Mouse (Mus musculus): Measurements from ENCODE around the gene Tuba1c. TPM values are rescaled to one million over a fixed set of nuclear protein-coding genes. Genes with fewer than 3 reads are reported as not detected.

Gene Tuba1c
- polyA plus RNA-seq (2014; fragmentation: Illumina TruSeq; extraction: RNeasy Lipid Tissue Mini Kit (QIAGEN cat#74804); ENCODE audit: low read depth, low replicate concordance), result 7.9 TPM

DNA sequence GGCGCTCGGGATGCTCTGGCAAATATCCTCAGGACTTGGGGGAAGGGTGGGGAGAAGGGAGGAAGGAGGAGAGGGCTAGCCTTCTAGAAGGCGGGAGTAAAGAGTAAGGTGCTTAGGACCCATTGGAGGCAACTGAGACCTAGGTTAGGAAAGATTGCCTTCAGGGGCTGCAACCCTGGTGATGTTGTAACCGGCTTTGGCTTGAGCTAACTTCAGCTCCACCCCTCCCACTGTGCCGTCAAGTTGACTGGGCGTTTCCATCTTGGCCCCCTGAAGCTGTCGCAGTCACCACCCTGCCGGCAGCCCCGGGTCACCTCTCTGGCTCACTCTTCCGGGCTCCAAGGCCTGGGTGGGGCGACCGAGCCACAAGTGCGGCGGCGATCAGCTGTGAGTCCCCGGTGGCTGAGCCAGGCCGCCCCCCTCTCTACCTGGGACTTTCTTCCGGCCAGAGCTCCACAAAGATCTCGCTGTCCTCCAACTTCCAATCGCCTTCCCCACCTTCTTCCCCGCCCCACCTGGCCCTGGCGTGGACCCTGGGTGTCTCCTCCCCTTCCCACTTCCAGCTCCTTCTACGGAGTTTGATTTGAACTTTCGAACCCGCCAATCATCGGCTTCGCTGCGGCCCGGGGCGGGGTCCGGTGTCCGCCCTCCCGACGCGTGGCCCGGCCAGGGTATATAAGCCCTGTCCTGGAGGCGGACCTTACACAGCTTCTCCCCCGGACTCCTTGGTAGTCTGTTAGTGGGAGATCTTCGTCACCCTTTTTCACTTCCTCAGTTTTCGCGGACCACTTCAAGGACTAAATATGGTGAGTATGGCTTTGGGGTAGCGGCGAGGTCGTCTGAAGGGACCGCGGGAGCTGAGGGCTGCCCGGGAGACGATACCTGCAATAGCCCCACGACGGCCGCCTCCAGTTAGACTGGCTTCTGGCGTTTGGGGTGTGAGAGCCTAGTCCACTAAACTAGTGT is at the start of gene Tuba1c:
Gene Tuba1c (plus strand): TSS at position 273 of the 966 bp plus-strand sequence.

DNA sequence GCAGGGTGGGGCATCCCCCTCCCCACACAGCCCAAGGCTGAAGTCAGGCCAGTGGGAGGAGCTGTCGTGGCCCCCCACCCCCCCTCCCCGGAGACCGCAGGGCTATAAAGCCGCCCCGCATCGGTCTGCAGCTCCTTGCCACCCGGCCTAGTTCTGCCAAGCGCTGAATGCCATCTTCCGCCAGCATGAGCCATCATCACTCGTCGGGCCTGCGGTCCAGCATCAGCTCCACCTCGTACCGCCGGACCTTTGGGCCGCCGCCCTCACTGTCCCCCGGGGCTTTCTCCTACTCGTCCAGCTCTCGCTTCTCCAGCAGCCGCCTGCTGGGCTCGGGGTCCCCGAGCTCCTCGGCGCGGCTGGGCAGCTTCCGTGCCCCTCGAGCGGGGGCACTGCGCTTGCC is 25.3 kb downstream of the Tuba1c start, which contains the start of gene Prph:
Gene Prph (plus strand): TSS at position 135 of the 400 bp plus-strand sequence.

DNA sequence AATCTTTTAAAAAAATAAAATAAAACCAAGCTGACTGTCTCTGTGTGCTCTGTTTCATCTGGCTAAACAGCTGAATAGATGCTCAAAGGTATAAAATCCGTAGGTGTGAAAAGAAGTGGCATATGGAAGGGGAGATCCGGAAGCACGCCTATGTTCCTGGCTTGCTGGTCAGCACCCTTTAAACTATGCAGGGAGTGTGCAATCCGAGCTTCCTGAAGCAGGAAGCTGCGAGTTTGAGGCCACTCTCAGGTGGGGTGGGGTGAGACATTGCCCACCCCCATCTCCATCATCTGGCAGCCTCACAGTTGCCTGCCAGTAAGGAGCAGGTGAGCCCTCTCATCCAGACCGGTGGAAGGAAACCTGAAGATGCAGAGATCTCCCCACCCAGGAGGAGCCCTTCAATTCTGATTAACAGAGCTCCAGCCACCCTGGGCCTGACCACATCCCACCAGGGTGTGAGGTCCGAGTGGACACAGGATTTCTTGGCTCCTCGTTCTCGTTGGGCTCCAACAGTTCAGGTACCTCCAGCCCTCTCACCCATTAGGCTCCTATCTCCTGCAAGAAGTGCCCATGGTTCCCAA is 44.4 kb downstream of the Tuba1c start, which contains the start of gene Troap:
Gene Troap (plus strand): TSS at position 557 of the 581 bp plus-strand sequence.

GRCm38 (mm10) chr15:99087253-99088075 is 57.8 kb downstream of the Tuba1c start, which contains the start of gene C1ql4:
Gene C1ql4 (minus strand): TSS chr15:99087817.

Other genes starting within 250 kb of the Tuba1c start
- gene Wnt1, start 240.0 kb upstream of the Tuba1c start, polyA plus RNA-seq (2014; fragmentation: Illumina TruSeq; extraction: RNeasy Lipid Tissue Mini Kit (QIAGEN cat#74804); ENCODE audit: low read depth, low replicate concordance), result not detected
- gene Ddn, start 220.4 kb upstream of the Tuba1c start, polyA plus RNA-seq (2014; fragmentation: Illumina TruSeq; extraction: RNeasy Lipid Tissue Mini Kit (QIAGEN cat#74804); ENCODE audit: low read depth, low replicate concordance), result not detected
- gene Prkag1, start 198.4 kb upstream of the Tuba1c start, polyA plus RNA-seq (2014; fragmentation: Illumina TruSeq; extraction: RNeasy Lipid Tissue Mini Kit (QIAGEN cat#74804); ENCODE audit: low read depth, low replicate concordance), result 17.5 TPM
- gene Kmt2d, start 158.7 kb upstream of the Tuba1c start, polyA plus RNA-seq (2014; fragmentation: Illumina TruSeq; extraction: RNeasy Lipid Tissue Mini Kit (QIAGEN cat#74804); ENCODE audit: low read depth, low replicate concordance), result 2.5 TPM
- gene Rhebl1, start 135.4 kb upstream of the Tuba1c start, polyA plus RNA-seq (2014; fragmentation: Illumina TruSeq; extraction: RNeasy Lipid Tissue Mini Kit (QIAGEN cat#74804); ENCODE audit: low read depth, low replicate concordance), result 1.7 TPM
- 4.0 TPM for gene Dhh, start 131.4 kb upstream of the Tuba1c start, polyA plus RNA-seq (2014; fragmentation: Illumina TruSeq; extraction: RNeasy Lipid Tissue Mini Kit (QIAGEN cat#74804); ENCODE audit: low read depth, low replicate concordance)
- gene Lmbr1l, start 111.7 kb upstream of the Tuba1c start, polyA plus RNA-seq (2014; fragmentation: Illumina TruSeq; extraction: RNeasy Lipid Tissue Mini Kit (QIAGEN cat#74804); ENCODE audit: low read depth, low replicate concordance), result 27.2 TPM
- gene Tuba1b, start 95.3 kb upstream of the Tuba1c start, polyA plus RNA-seq (2014; fragmentation: Illumina TruSeq; extraction: RNeasy Lipid Tissue Mini Kit (QIAGEN cat#74804); ENCODE audit: low read depth, low replicate concordance), result 17.9 TPM
- gene Gm49450, start 76.3 kb upstream of the Tuba1c start, polyA plus RNA-seq (2014; fragmentation: Illumina TruSeq; extraction: RNeasy Lipid Tissue Mini Kit (QIAGEN cat#74804); ENCODE audit: low read depth, low replicate concordance), result not detected
- gene Tuba1a, start 76.2 kb upstream of the Tuba1c start, polyA plus RNA-seq (2014; fragmentation: Illumina TruSeq; extraction: RNeasy Lipid Tissue Mini Kit (QIAGEN cat#74804); ENCODE audit: low read depth, low replicate concordance), result 38.3 TPM
- gene Prph, start 25.3 kb downstream of the Tuba1c start, polyA plus RNA-seq (2014; fragmentation: Illumina TruSeq; extraction: RNeasy Lipid Tissue Mini Kit (QIAGEN cat#74804); ENCODE audit: low read depth, low replicate concordance), result not detected
- gene Troap, start 44.7 kb downstream of the Tuba1c start, polyA plus RNA-seq (2014; fragmentation: Illumina TruSeq; extraction: RNeasy Lipid Tissue Mini Kit (QIAGEN cat#74804); ENCODE audit: low read depth, low replicate concordance), result 2.4 TPM
- gene C1ql4, start 57.9 kb downstream of the Tuba1c start, polyA plus RNA-seq (2014; fragmentation: Illumina TruSeq; extraction: RNeasy Lipid Tissue Mini Kit (QIAGEN cat#74804); ENCODE audit: low read depth, low replicate concordance), result not detected
- not detected for gene Dnajc22, start 63.3 kb downstream of the Tuba1c start, polyA plus RNA-seq (2014; fragmentation: Illumina TruSeq; extraction: RNeasy Lipid Tissue Mini Kit (QIAGEN cat#74804); ENCODE audit: low read depth, low replicate concordance)
- gene Spats2, start 96.0 kb downstream of the Tuba1c start, polyA plus RNA-seq (2014; fragmentation: Illumina TruSeq; extraction: RNeasy Lipid Tissue Mini Kit (QIAGEN cat#74804); ENCODE audit: low read depth, low replicate concordance), result 96.0 TPM
- gene Kcnh3, start 195.0 kb downstream of the Tuba1c start, polyA plus RNA-seq (2014; fragmentation: Illumina TruSeq; extraction: RNeasy Lipid Tissue Mini Kit (QIAGEN cat#74804); ENCODE audit: low read depth, low replicate concordance), result 0.07 TPM
- gene Mcrs1, start 222.1 kb downstream of the Tuba1c start, polyA plus RNA-seq (2014; fragmentation: Illumina TruSeq; extraction: RNeasy Lipid Tissue Mini Kit (QIAGEN cat#74804); ENCODE audit: low read depth, low replicate concordance), result 3.5 TPM

Data from testis, adult 10 weeks (tissue).